Mouse (Mus musculus) liver, embryonic 13.5 days (tissue): ENCODE measurements around the gene Lrrc52. TPM values are rescaled to one million over a fixed set of nuclear protein-coding genes. Genes with fewer than 3 reads are reported as not detected.

Experiments
- ATAC-seq: fragments of 200-750 bp; cut with Nextera tagmentation; 2 replicates; pipeline ENCODE4 v1.8.0; 2017; ENCODE audit warnings: low read depth, mild to moderate bottlenecking, moderate number of reproducible peaks, moderate library complexity
- DNase-seq: peaks from one replicate; pipeline ENCODE4 v3.0.0; 2022
- H3K27ac ChIP-seq: fragments of 300-500 bp; sonication (generic); 2 replicates; pipeline ENCODE4 v1.5.1; 2015; ENCODE audit warnings: moderate library complexity, mild to moderate bottlenecking, inconsistent platforms
- H3K27me3 ChIP-seq: fragments of 300-500 bp; sonication (generic); 2 replicates; pipeline ENCODE4 v1.6.1; 2015; ENCODE audit warnings: mild to moderate bottlenecking, inconsistent platforms
- H3K36me3 ChIP-seq: fragments of 300-500 bp; sonication (generic); 2 replicates; pipeline ENCODE4 v1.6.1; 2015; ENCODE audit warnings: mild to moderate bottlenecking, inconsistent platforms
- H3K4me1 ChIP-seq: fragments of 300-500 bp; sonication (generic); replicated peaks from 2 replicates; pipeline ENCODE4 v1.6.1; 2015; ENCODE audit warnings: inconsistent platforms
- H3K4me2 ChIP-seq: fragments of 300-500 bp; sonication (generic); 2 replicates; pipeline ENCODE4 v1.6.1; 2015; ENCODE audit warnings: inconsistent platforms, mild to moderate bottlenecking, moderate library complexity
- H3K4me3 ChIP-seq: fragments of 300-500 bp; sonication (generic); replicated peaks from 2 replicates; pipeline ENCODE4 v1.5.1; 2015; ENCODE audit warnings: mild to moderate bottlenecking, inconsistent platforms
- H3K9ac ChIP-seq: fragments of 300-500 bp; sonication (generic); 2 replicates; pipeline ENCODE4 v1.6.1; 2015; ENCODE audit warnings: mild to moderate bottlenecking, inconsistent platforms
- H3K9me3 ChIP-seq: fragments of 300-500 bp; sonication (generic); replicated peaks from 2 replicates; pipeline ENCODE4 v1.6.1; 2016; ENCODE audit warnings: inconsistent platforms
- WGBS: fragments of 180-500 bp; shearing (Covaris S2); methylation state at CpG from one replicate; pipeline ENCODE4 v1.1.7; 2015; ENCODE audit not compliant: insufficient replicate concordance; 5-methylcytosine and 5-hydroxymethylcytosine counted together
- polyA plus RNA-seq: library from polyadenylated mRNA; unstranded; fragments of >200 nt; fragmentation: Nextera tagmentation; extraction: Ambion mirVana; gene quantifications from 2 replicates; pipeline ENCODE4 v1.2.1, GENCODE M21; 2015

Lrrc52 gene
- not detected in 2 replicates for polyA plus RNA-seq

- H3K27me3 ChIP-seq, result no peaks in the 10 kb centered on the region
- no peaks in the 10 kb centered on the region for H3K9me3 ChIP-seq
- no peak within 1 kb of the TSS for H3K4me3 ChIP-seq
- H3K9ac ChIP-seq, result no peak within 1 kb of the TSS
- ATAC-seq, result no peak
- H3K27ac ChIP-seq, result no peak within 1 kb of the TSS
- no peak within 1 kb of the TSS for H3K4me2 ChIP-seq
- H3K4me1 ChIP-seq, result no peaks in the 10 kb centered on the region
- H3K36me3 ChIP-seq, result no peaks in the 10 kb centered on the region
- no peak for DNase-seq
- WGBS, result 38% methylated on average over 9 of the region's 9 CpGs
These were observed at the start of gene Lrrc52 for GRCm38 (mm10) chr1:167466765-167467426. Gene Lrrc52 (minus strand): TSS chr1:167466780.

GRCm38 (mm10) chr1:167511621-167512020, 45.0 kb upstream of the Lrrc52 start:
- no peak overlapping the region for H3K27ac ChIP-seq
- no peaks in the 10 kb centered on the region for H3K9me3 ChIP-seq
- H3K4me2 ChIP-seq, result no peak overlapping the region
- 67% methylated on average over 9 of the region's 9 CpGs for WGBS
- no peak for ATAC-seq
- DNase-seq, result no peak
- H3K4me1 ChIP-seq, result no peaks in the 10 kb centered on the region
- H3K27me3 ChIP-seq, result no peaks in the 10 kb centered on the region; the same call in 1 of the 2 replicates
- no peak overlapping the region for H3K9ac ChIP-seq
- H3K36me3 ChIP-seq, result no peaks in the 10 kb centered on the region
- no peak overlapping the region for H3K4me3 ChIP-seq

- Histone ChIP-seq H3K9me3 (no peaks in the 10 kb centered on the region), H3K27ac (no peak overlapping the region), H3K36me3 (no peaks in the 10 kb centered on the region), H3K4me1 (no peaks in the 10 kb centered on the region), H3K9ac (no peak overlapping the region), H3K4me3 (no peak overlapping the region), H3K27me3 (no peaks in the 10 kb centered on the region; the same call in 1 of the 2 replicates), H3K4me2 (no peak overlapping the region)
- ATAC-seq (no peak), DNase-seq (no peak)
- WGBS, result 59% methylated on average over 7 of the region's 7 CpGs
These were observed 39.5 kb upstream of the Lrrc52 start for GRCm38 (mm10) chr1:167506048-167506447.

- no peaks in the 10 kb centered on the region for H3K4me1 ChIP-seq
These were observed 38.8 kb upstream of the Lrrc52 start for GRCm38 (mm10) chr1:167505427-167505826.

GRCm38 (mm10) chr1:167499097-167499850, 32.7 kb upstream of the Lrrc52 start:
- no peaks in the 10 kb centered on the region for H3K4me1 ChIP-seq
- no peaks in the 10 kb centered on the region for H3K27me3 ChIP-seq
- no peak for ATAC-seq
- no peak overlapping the region for H3K27ac ChIP-seq
- H3K36me3 ChIP-seq, result no peaks in the 10 kb centered on the region
- WGBS, result 58% methylated on average over 12 of the region's 12 CpGs
- no peaks in the 10 kb centered on the region for H3K9me3 ChIP-seq
- H3K9ac ChIP-seq, result no peak overlapping the region
- no peak overlapping the region for H3K4me3 ChIP-seq
- DNase-seq, result no peak
- H3K4me2 ChIP-seq, result no peak overlapping the region

More at GRCm38 (mm10) chr1:167505427-167505826, 38.8 kb upstream of the Lrrc52 start:
- Histone ChIP-seq H3K36me3 (no peaks in the 10 kb centered on the region), H3K9me3 (no peaks in the 10 kb centered on the region), H3K27ac (no peak overlapping the region), H3K4me3 (no peak overlapping the region), H3K27me3 (no peaks in the 10 kb centered on the region; the same call in 1 of the 2 replicates), H3K4me2 (no peak overlapping the region), H3K9ac (no peak overlapping the region)
- DNase-seq, result no peak
- no peak for ATAC-seq
- 81% methylated on average over 1 of the region's 1 CpGs for WGBS

- ATAC-seq (no peak), DNase-seq (no peak)
- 37% methylated on average over 10 of the region's 10 CpGs for WGBS
- H3K4me2 ChIP-seq, result no peak overlapping the region
- no peak overlapping the region for H3K9ac ChIP-seq
- H3K27me3 ChIP-seq, result no peaks in the 10 kb centered on the region
- H3K9me3 ChIP-seq, result no peaks in the 10 kb centered on the region
- H3K4me3 ChIP-seq, result no peak overlapping the region
- H3K4me1 ChIP-seq, result no peaks in the 10 kb centered on the region
- H3K36me3 ChIP-seq, result no peaks in the 10 kb centered on the region
- H3K27ac ChIP-seq, result no peak overlapping the region
These were observed 31.4 kb upstream of the Lrrc52 start for GRCm38 (mm10) chr1:167497991-167498390.

GRCm38 (mm10) chr1:167497560-167497959, 31.0 kb upstream of the Lrrc52 start:
- Histone ChIP-seq H3K27me3 (no peaks in the 10 kb centered on the region), H3K4me1 (no peaks in the 10 kb centered on the region), H3K4me3 (no peak overlapping the region), H3K4me2 (no peak overlapping the region), H3K9ac (no peak overlapping the region), H3K36me3 (no peaks in the 10 kb centered on the region), H3K9me3 (no peaks in the 10 kb centered on the region), H3K27ac (no peak overlapping the region)
- ATAC-seq (no peak), DNase-seq (no peak)
- 35% methylated on average over 3 of the region's 3 CpGs for WGBS

- WGBS, result 61% methylated on average over 7 of the region's 7 CpGs
- Histone ChIP-seq H3K9ac (no peak overlapping the region), H3K9me3 (no peaks in the 10 kb centered on the region), H3K27me3 (no peaks in the 10 kb centered on the region), H3K4me3 (no peak overlapping the region), H3K4me2 (no peak overlapping the region), H3K36me3 (no peaks in the 10 kb centered on the region), H3K4me1 (no peaks in the 10 kb centered on the region), H3K27ac (no peak overlapping the region)
- no peak for ATAC-seq
- DNase-seq, result no peak
These were observed 24.9 kb upstream of the Lrrc52 start for GRCm38 (mm10) chr1:167491501-167491900.

- Histone ChIP-seq H3K27ac (no peak overlapping the region), H3K9me3 (no peaks in the 10 kb centered on the region), H3K9ac (no peak overlapping the region), H3K4me2 (no peak overlapping the region), H3K4me3 (no peak overlapping the region), H3K36me3 (no peaks in the 10 kb centered on the region), H3K4me1 (no peaks in the 10 kb centered on the region), H3K27me3 (no peaks in the 10 kb centered on the region)
- 80% methylated on average over 5 of the region's 5 CpGs for WGBS
- DNase-seq, result no peak
- no peak for ATAC-seq
These were observed 21.4 kb upstream of the Lrrc52 start for GRCm38 (mm10) chr1:167487933-167488332.

- 36% methylated on average over 3 of the region's 3 CpGs for WGBS
- Histone ChIP-seq H3K27me3 (no peaks in the 10 kb centered on the region), H3K27ac (no peak overlapping the region), H3K36me3 (no peaks in the 10 kb centered on the region), H3K9me3 (no peaks in the 10 kb centered on the region), H3K4me1 (no peaks in the 10 kb centered on the region), H3K4me3 (no peak overlapping the region), H3K4me2 (no peak overlapping the region), H3K9ac (no peak overlapping the region)
- no peak for DNase-seq
- no peak for ATAC-seq
These were observed 20.5 kb upstream of the Lrrc52 start for GRCm38 (mm10) chr1:167486959-167487680.

- DNase-seq, result no peak
- Histone ChIP-seq H3K4me3 (no peak overlapping the region), H3K36me3 (no peaks in the 10 kb centered on the region), H3K27ac (no peak overlapping the region), H3K9ac (no peak overlapping the region), H3K4me2 (no peak overlapping the region), H3K27me3 (no peaks in the 10 kb centered on the region), H3K4me1 (no peaks in the 10 kb centered on the region), H3K9me3 (no peaks in the 10 kb centered on the region)
- no peak for ATAC-seq
- WGBS, result 33% methylated on average over 4 of the region's 4 CpGs
These were observed 16.3 kb upstream of the Lrrc52 start for GRCm38 (mm10) chr1:167482863-167483262.
